In the genomic region with DNA sequence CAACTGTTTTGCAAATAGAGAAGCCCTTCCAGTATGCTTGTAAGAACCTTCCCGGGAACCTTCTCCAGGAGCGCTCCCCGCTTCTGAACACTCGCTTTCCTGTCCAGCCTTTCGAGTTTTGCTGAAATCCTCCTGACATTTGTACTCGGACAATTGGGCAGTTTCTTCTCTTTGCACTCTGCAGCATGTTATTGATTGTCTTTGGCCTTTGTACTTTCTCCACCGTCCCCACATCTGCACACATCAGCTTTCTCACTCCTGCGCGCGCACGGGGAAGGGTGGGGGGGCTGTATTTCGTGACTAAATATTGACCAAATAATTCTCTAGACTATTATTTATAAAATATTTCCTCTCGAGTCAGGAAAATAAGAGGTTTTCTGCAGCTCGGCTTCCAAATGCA, we compare ENCODE assay signal across 17 mouse cellular contexts.
"Had no signal": no experiment of that assay in that cellular context is flagged by ENCODE, and none has a peak within 500 bp of the region (broad histone marks: within the 10 kb centered on the region; RNA-seq: fewer than 3 reads in every experiment).

No protein-coding gene starts in this region.

- H3K4me2 ChIP-seq: kidney, embryonic 15.5 days; midbrain, embryonic 11.5 days had no signal

- H3K4me3 ChIP-seq: kidney, embryonic 15.5 days; layer of hippocampus, adult 2 months had no signal

- H3K27ac ChIP-seq: kidney, embryonic 15.5 days; layer of hippocampus, adult 2 months; stomach, postnatal 0 days had no signal

- H3K4me1 ChIP-seq: kidney, embryonic 15.5 days had no signal

- DNase-seq: kidney, adult 8-10 months; kidney, postnatal 25 days; layer of hippocampus, adult 9-11 months; lung, adult 2 months; lung, postnatal 14 days; lung, postnatal 4 days; midbrain, embryonic 14.5 days; right cerebral cortex, postnatal 14 days; right cerebral cortex, postnatal 4 days; thymus, adult 2 months; thymus, postnatal 14 days; thymus, postnatal 4 days had no signal

- H3K9ac ChIP-seq: kidney, embryonic 15.5 days had no signal

- H3K27me3 ChIP-seq: kidney, embryonic 15.5 days had no signal

- H3K36me3 ChIP-seq: kidney, embryonic 15.5 days had no signal

- H3K9me3 ChIP-seq: kidney, embryonic 15.5 days had no signal

- ATAC-seq: intestine, postnatal 0 days had no signal
